Mouse (Mus musculus): Measurements from ENCODE around the gene Tbata. TPM values are rescaled to one million over a fixed set of nuclear protein-coding genes. Genes with fewer than 3 reads are reported as not detected.

Gene Tbata
- polyA plus RNA-seq (2012; rRNA removed), result 0.19 and 0.20 TPM in 2 replicates

- no peak within 1 kb of the TSS for H3K4me3 ChIP-seq (ENCODE audit: insufficient read depth, low read depth, low read length)
- TF ChIP-seq POLR2A (IDR thresholded peaks at IDR 0.05; ENCODE audit: low read depth, low read length) (no peak), CTCF (conservative IDR thresholded peaks at IDR 0.05; ENCODE audit: insufficient read depth, insufficient read length, low read depth, low read length) (no peak)
- H3K4me1 ChIP-seq (ENCODE audit: control insufficient read depth, insufficient read depth, low read length), result no peaks in the 10 kb centered on the region
- 69% methylated on average over 3 of the region's 3 CpGs for WGBS
- no peak for DNase-seq
- H3K27me3 ChIP-seq (replicated peaks; ENCODE audit: control insufficient read depth, insufficient read depth, low read length), result no peaks in the 10 kb centered on the region
- H3K27ac ChIP-seq (ENCODE audit: insufficient read depth, low read depth, low read length), result no peak within 1 kb of the TSS
- H3K36me3 ChIP-seq (ENCODE audit: control insufficient read depth, insufficient read depth, low read length), result no peaks in the 10 kb centered on the region
Measured at GRCm38 (mm10) chr10:61171654-61172053, at the start of gene Tbata. Gene Tbata (plus strand): TSS chr10:61171954.

GRCm38 (mm10) chr10:61123276-61123913, 48.4 kb upstream of the Tbata start:
- H3K4me3 ChIP-seq (ENCODE audit: insufficient read depth, low read depth, low read length), result no peak overlapping the region
- peaks cover 2% of the 10 kb centered on the region; the same call in 1 of the 2 replicates for H3K36me3 ChIP-seq (ENCODE audit: control insufficient read depth, insufficient read depth, low read length)
- DNase-seq, result no peak
- 92% methylated on average over 3 of the region's 3 CpGs for WGBS
- H3K27me3 ChIP-seq (replicated peaks; ENCODE audit: control insufficient read depth, insufficient read depth, low read length), result no peaks in the 10 kb centered on the region
- TF ChIP-seq POLR2A (IDR thresholded peaks at IDR 0.05; ENCODE audit: low read depth, low read length) (no peak), CTCF (conservative IDR thresholded peaks at IDR 0.05; ENCODE audit: insufficient read depth, insufficient read length, low read depth, low read length) (no peak)
- H3K27ac ChIP-seq (ENCODE audit: insufficient read depth, low read depth, low read length), result no peak overlapping the region
- no peaks in the 10 kb centered on the region; the same call in 1 of the 2 replicates for H3K4me1 ChIP-seq (ENCODE audit: control insufficient read depth, insufficient read depth, low read length)

DNA sequence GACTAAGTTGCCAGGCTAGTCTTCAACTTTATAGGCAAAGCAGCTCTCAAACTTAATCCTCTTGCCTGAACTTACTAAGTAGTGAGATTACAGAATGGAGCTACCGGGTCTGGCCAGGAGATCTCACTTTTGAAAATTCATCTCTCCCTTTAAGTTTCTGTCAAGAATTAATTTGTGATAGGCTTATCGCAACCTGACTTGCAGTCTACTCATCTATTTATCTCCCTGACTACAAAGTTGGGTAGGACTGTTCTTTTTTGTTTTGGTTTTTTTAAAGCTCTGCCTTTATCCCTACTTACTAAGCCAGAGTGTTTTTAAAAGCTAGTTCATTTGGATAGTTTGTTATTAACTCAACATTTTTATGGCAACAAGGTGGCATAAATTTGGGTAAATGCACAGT, 47.3 kb upstream of the Tbata start:
- Histone ChIP-seq H3K27me3 (replicated peaks; ENCODE audit: control insufficient read depth, insufficient read depth, low read length) (no peaks in the 10 kb centered on the region), H3K4me1 (ENCODE audit: control insufficient read depth, insufficient read depth, low read length) (no peaks in the 10 kb centered on the region; the same call in 1 of the 2 replicates), H3K4me3 (ENCODE audit: insufficient read depth, low read depth, low read length) (no peak overlapping the region), H3K36me3 (ENCODE audit: control insufficient read depth, insufficient read depth, low read length) (peaks cover 2% of the 10 kb centered on the region; the same call in 1 of the 2 replicates), H3K27ac (ENCODE audit: insufficient read depth, low read depth, low read length) (no peak overlapping the region)
- no peak for DNase-seq
- 76% methylated on average over 2 of the region's 2 CpGs for WGBS
- TF ChIP-seq CTCF (conservative IDR thresholded peaks at IDR 0.05; ENCODE audit: insufficient read depth, insufficient read length, low read depth, low read length) (no peak), POLR2A (IDR thresholded peaks at IDR 0.05; ENCODE audit: low read depth, low read length) (no peak)

GRCm38 (mm10) chr10:61128701-61129365, 42.9 kb upstream of the Tbata start:
- TF ChIP-seq CTCF (conservative IDR thresholded peaks at IDR 0.05; ENCODE audit: insufficient read depth, insufficient read length, low read depth, low read length) (no peak), POLR2A (IDR thresholded peaks at IDR 0.05; ENCODE audit: low read depth, low read length) (no peak)
- WGBS, result 96% methylated on average over 1 of the region's 1 CpGs
- no peak overlapping the region for H3K4me3 ChIP-seq (ENCODE audit: insufficient read depth, low read depth, low read length)
- no peaks in the 10 kb centered on the region; the same call in 1 of the 2 replicates for H3K4me1 ChIP-seq (ENCODE audit: control insufficient read depth, insufficient read depth, low read length)
- no peaks in the 10 kb centered on the region for H3K36me3 ChIP-seq (ENCODE audit: control insufficient read depth, insufficient read depth, low read length)
- H3K27me3 ChIP-seq (replicated peaks; ENCODE audit: control insufficient read depth, insufficient read depth, low read length), result no peaks in the 10 kb centered on the region
- no peak overlapping the region for H3K27ac ChIP-seq (ENCODE audit: insufficient read depth, low read depth, low read length)
- DNase-seq, result no peak

DNA sequence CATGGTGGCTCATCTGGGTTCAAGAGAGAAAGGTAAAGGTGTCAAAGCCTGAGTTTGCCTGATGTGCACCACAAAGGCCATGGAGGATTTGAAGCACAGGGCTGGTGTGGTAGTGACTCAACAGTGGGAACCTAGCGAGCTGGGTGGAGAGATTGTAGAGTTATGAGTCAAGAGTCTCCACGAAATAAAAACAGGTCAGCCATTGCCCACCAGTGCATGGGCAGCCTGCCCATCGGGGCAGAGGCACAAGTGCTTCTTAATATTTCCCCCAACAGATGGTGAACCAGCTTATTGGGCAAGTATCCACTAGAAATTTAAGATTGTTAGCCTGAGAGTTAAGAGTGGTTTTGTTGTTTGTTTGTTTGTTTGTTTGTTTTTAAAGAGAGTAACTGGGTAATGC, 40.8 kb upstream of the Tbata start:
- no peak for DNase-seq
- Histone ChIP-seq H3K36me3 (ENCODE audit: control insufficient read depth, insufficient read depth, low read length) (no peaks in the 10 kb centered on the region), H3K27ac (ENCODE audit: insufficient read depth, low read depth, low read length) (no peak overlapping the region), H3K27me3 (replicated peaks; ENCODE audit: control insufficient read depth, insufficient read depth, low read length) (no peaks in the 10 kb centered on the region), H3K4me1 (ENCODE audit: control insufficient read depth, insufficient read depth, low read length) (no peaks in the 10 kb centered on the region), H3K4me3 (ENCODE audit: insufficient read depth, low read depth, low read length) (no peak overlapping the region)
- WGBS, result 88% methylated on average over 3 of the region's 3 CpGs
- TF ChIP-seq CTCF (conservative IDR thresholded peaks at IDR 0.05; ENCODE audit: insufficient read depth, insufficient read length, low read depth, low read length), result no peak
- no peak for TF ChIP-seq POLR2A (IDR thresholded peaks at IDR 0.05; ENCODE audit: low read depth, low read length)

DNA sequence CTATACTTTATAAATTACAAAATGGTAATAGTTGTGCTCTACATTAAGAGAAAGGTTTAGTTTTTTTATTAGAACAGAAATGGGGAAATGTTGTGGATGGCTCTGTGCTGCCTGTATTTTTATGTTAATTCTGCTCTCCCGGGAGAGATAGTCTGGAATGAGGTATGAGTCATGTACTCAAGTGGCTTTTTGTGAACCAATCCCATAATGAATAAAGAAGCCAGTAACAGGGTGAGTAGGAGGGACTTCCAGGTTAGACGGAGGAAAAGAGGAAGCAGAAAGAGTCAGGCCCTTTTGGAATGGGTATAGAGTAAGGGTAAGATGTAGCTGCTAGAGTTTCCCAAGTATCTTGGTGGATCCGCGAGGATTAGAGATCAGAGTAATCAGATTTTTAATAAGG, 37.7 kb upstream of the Tbata start:
- Histone ChIP-seq H3K27ac (ENCODE audit: insufficient read depth, low read depth, low read length) (no peak overlapping the region), H3K36me3 (ENCODE audit: control insufficient read depth, insufficient read depth, low read length) (no peaks in the 10 kb centered on the region), H3K27me3 (replicated peaks; ENCODE audit: control insufficient read depth, insufficient read depth, low read length) (no peaks in the 10 kb centered on the region), H3K4me1 (ENCODE audit: control insufficient read depth, insufficient read depth, low read length) (no peaks in the 10 kb centered on the region), H3K4me3 (ENCODE audit: insufficient read depth, low read depth, low read length) (no peak overlapping the region)
- no peak for TF ChIP-seq CTCF (conservative IDR thresholded peaks at IDR 0.05; ENCODE audit: insufficient read depth, insufficient read length, low read depth, low read length)
- TF ChIP-seq POLR2A (IDR thresholded peaks at IDR 0.05; ENCODE audit: low read depth, low read length), result no peak
- 80% methylated on average over 4 of the region's 4 CpGs for WGBS
- DNase-seq, result no peak

DNA sequence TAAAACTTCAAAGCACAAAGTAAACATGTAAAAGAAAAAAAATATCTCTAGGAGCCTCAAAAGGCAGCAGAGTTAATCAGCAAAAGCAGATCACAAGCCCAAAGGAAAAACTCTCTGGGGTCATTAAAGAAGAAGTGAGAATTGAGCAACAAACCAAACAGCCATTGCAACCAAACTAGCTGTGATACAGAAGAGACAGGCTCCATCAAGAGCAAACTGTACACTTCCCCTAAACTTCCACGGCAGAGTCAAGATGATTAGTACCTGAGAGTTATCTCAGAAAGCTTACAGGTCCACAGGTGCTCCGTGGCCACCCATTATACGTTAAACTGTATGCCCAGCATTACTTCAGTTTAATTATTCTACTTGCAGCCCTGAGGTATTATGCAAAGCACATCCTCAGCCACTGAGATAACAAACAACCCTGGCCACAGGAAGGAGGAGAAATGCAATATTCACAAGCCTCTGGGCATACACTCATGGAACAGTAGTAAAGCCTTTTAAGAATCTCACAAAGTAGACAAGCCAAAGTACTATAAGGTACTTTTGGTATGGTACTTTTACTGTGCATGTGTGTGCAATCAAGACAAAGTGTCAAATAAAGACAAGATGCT, 36.4 kb upstream of the Tbata start:
- 43% methylated on average over 3 of the region's 3 CpGs for WGBS
- H3K4me3 ChIP-seq (ENCODE audit: insufficient read depth, low read depth, low read length), result no peak overlapping the region
- H3K36me3 ChIP-seq (ENCODE audit: control insufficient read depth, insufficient read depth, low read length), result no peaks in the 10 kb centered on the region
- TF ChIP-seq CTCF (conservative IDR thresholded peaks at IDR 0.05; ENCODE audit: insufficient read depth, insufficient read length, low read depth, low read length), result no peak
- no peak for DNase-seq
- no peaks in the 10 kb centered on the region for H3K27me3 ChIP-seq (replicated peaks; ENCODE audit: control insufficient read depth, insufficient read depth, low read length)
- no peaks in the 10 kb centered on the region for H3K4me1 ChIP-seq (ENCODE audit: control insufficient read depth, insufficient read depth, low read length)
- H3K27ac ChIP-seq (ENCODE audit: insufficient read depth, low read depth, low read length), result peak overlapping the region; percentile 35; the same call in 1 of the 2 replicates
